Mouse (Mus musculus) gastrocnemius, postnatal 25 days (tissue): ENCODE measurements around the gene Rps6ka2. TPM values are rescaled to one million over a fixed set of nuclear protein-coding genes. Genes with fewer than 3 reads are reported as not detected.
"Not testable (repeated sequence)": the region's sequence is repeated elsewhere in the genome, so short reads cannot be mapped to it uniquely, and the experiment has no call there.

Experiments used
- DNase-seq: peaks from one replicate; pipeline ENCODE4 v3.0.0; 2022
- total RNA-seq, 2 experiments: library from RNA; stranded (reverse); gene quantifications; 1 replicate in 1 of 2; 2 replicates in 1 of 2; pipeline ENCODE4 v1.2.3; 2021

Rps6ka2 gene
- total RNA-seq, 2 experiments from 2014 or later, result 75.7 to 86.2 TPM

GRCm38 (mm10) chr17:7269151-7269806 is 99.4 kb downstream of the Rps6ka2 start:
- DNase-seq, result no peak

- peak; percentile 26 for DNase-seq
Measured at GRCm38 (mm10) chr17:7270506-7270905, 100.6 kb downstream of the Rps6ka2 start.

DNA sequence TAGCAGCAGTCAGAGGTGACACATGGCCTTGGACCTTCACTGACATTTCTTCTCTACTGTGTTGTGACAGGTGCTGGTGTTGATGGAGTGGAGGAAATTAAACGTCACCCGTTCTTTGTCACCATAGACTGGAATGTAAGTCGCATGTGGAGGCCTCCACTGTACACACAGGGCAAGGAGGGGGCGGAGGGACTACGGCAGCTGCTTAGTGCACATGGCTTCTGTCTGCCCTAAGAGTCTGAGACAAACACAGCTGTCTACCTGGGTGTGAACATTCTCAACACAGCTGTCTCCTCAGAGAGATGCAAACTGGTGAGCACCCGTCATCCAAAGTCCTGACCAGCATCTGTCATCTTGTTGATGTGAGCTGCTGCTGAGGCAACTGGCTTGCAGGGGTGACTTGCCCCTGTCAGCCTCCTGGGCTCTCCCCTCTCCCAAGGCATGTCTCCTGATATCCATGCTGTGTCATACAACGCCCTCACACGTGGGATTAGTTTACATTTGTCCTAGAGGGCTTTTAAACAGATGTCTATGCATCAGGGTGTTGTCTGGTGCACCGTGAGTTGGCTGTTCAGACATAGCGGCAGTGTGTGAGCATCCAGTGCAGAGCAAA is 101.7 kb downstream of the Rps6ka2 start:
- DNase-seq, result no peak

- peak; percentile 41 for DNase-seq
Measured at GRCm38 (mm10) chr17:7273054-7273453, 103.1 kb downstream of the Rps6ka2 start.

- DNase-seq, result no peak
Measured at GRCm38 (mm10) chr17:7273785-7274184, 103.9 kb downstream of the Rps6ka2 start.

DNA sequence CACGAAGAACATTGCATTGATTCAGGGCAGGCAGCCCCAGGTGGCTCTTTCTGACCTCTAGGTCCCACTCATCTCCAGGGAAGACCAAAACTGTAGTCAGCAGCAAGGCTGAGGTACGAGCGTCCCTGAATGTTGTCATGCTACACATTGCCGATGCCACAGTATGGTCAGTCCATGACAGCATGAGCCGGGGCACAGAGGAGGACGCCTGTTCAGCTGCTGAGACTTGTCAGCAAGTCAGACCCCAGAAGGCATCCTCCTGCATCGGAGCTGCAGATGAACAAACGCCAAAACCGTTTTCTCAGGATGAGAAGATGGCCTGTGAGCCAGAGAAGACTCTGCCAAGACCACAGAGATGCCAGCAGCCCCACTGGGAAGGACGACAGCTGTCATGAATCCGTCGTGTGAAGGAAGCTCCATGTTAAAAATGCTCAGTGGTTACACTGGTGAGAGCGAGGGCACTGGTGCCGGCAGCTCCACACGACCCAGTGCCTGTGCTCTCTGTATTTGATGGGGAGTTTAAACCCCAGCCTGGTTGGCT is 108.9 kb downstream of the Rps6ka2 start:
- DNase-seq, result no peak

DNA sequence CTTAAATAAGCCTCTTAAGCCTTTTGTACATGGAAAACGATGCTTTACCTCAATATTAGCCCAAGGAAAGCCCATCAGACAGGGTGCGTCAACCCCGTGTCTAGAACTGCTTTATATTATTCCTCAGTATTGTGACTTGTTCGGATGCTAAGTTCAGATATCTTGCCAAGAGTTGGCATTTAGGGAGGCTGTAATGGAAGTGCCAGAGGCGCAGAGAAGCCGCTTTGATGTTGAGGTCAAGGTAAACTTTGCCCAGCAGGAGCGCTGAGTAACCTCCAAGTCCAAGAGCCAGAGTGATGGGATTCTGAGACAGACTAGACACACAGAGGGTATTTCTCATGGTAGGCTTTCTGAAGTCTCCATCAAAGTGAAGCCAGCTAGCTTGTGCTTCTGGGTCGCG is 109.3 kb downstream of the Rps6ka2 start:
- no peak for DNase-seq

DNA sequence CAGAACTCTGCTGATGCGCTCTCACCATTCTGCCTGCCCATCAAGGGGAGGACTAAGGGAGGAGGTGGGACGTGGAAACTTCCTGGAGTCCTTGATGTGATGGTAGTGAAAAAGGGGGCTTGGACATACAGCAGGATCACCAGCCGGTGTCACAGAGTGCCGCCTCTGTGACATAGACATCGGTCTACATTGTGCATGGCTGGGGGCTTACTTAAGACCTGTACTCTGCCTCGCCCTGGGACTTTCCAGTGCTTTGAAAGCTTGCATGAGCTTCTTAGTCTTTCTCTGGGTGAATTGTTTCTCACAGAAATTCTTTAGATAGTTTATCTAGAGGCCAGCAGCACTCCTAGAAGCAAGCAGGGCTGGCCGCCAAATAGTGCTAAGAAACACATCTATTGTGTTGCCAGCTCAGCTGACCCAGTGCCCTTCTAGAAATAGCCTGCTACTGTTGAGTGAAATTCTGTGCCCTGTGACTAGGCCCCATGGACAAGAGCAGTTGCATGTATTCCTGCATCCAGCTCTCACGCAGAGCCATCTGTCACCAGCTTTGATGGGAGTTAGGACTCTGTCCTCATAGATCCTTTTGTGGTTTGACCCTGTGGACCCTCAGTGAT is 114.5 kb downstream of the Rps6ka2 start:
- DNase-seq, result no peak

- no peak for DNase-seq
Measured at GRCm38 (mm10) chr17:7285292-7285691, 115.4 kb downstream of the Rps6ka2 start.

DNA sequence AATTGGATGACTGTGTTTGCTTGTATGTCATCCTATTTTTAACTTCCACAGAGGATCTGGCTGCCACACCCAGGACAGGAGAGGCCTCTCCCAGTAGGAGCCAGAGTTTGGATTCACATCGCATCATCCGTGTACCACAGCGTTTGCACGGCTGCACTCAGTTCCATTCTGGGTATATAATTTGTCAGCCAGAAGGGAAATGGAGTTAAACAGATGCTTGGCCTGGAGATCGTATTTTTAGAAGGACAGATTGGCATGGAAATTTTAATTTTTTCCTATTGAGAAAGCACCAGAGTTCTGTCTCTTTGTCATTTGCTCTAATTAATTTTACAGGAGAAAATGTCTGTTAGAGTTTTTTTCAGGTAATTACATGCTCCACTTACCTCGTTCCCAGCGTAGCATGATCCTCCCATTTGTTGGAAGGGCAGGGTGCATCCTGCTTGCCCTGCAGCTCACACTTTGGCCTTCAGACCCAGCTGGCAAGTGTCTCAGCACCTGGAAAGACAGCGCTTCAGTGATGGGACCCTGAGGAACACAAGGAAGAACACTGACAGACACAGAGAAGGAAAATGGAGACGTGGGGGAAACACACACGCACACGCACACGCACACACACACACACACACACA is 116.6 kb downstream of the Rps6ka2 start:
- DNase-seq, result no peak

GRCm38 (mm10) chr17:7292012-7292684 is 122.2 kb downstream of the Rps6ka2 start:
- DNase-seq, result no peak

DNA sequence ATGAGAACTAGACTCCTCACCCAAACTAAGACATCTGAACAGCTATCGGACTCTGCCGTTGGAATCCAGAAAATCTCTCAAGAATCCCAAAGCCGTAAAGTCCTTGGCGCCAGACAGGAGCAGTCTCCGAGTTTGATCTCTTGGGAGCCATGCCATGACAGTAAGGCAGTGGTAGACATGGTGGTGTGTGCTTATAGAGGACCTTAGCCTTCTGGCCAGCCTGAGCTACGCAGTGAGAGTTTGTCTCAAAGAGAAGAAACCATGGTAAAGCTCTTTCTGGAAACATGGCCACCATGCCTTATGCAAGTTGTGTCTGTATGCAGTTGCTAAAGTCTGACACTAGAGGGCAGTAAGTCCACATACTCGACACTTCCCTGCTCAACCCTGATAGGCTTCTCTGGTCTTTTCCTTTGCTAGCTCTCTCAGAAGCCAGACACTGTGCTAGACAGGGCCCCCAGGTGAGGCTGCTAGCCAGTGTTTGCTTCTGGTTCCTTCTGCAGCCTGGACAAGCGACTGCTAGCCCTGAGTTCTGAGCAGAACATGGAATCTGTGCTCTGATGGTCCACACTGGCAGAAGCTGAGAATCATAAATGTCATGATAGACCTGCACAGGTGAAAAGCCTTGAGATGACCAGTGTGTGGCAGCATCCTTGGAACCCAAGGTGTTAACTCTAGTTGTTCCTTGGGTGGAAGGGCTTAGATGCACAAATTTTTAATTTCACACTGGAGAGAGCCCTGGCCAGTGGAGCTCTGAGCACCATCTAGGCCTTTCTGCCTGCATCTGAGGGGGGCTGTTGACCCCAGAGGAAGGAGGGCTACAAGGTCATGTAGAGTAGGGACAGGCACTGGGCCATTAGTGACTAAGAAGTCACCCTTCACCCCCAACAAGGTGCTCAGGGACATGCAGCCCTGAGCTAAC is 136.6 kb downstream of the Rps6ka2 start:
- not testable (repeated sequence) for DNase-seq

DNA sequence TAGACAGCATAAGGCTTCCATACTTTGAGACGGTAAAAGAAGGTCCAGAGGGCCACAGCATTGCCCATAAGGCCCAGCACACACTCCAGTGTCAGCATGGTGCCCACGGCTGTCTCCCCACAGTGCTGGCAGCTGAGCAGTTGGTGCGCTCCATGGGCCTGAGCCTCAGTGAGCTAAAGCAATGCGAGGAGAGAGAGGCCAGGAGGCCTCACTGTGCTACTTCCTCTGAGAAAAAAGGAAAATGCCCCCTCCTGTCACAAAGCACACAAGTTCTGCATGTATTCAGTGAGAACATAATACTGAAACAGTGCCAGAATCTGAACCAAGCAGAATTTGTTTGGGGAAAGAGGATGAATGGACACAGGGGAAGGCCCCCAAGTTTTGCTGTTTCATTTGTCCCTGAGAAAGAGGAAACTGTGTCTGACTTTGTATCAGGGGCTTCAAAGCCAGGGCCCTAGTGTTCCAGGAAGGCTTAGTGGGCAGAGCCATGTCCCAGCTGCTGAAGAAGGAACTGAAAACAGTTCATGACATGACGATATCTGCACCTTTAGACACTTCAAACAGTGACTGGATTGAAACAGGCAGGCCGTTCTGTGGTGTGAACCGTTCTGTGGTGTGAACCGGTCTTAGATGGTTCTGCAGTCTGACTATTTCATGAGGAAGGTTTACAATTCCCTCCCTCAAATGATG is 145.9 kb downstream of the Rps6ka2 start:
- DNase-seq, result not testable (repeated sequence)

DNA sequence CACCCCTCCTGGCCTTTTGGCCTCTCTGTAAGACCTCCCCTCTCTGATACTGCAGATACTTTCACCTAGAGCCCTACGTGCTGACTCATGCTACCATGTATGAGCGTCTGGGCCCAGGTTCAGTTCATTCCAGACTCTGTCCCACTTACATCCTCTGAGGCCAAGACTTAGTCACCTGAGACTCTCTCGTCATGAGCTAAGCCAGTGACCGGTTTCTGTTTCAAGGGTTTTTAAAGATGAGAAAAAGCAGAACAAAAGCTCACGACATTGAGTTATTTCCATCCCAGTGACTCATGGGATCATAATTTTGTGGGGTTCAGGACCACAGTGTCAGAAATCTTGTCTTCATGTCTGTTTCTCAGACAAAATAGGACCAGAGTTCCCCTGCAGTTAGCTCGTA is 149.9 kb downstream of the Rps6ka2 start:
- not testable (repeated sequence) for DNase-seq

DNA sequence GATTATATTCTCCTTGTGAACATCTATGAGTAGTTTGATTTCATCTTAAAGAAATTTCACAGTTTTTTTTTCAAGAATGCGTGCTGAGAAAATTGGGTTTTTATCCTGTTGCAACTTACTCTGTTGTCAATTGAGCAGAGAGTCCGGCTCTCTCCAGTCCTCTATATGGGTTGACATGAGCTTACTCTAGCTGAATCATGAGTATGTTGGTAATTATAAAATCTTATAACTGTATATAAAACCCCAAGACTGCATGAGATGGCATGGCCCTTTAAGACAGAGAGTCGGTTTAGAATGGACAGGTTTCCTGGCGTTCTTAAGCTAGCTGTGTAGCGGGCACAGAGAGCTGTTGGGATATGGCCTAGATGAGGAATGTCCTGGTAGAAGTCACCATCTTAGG is 154.4 kb downstream of the Rps6ka2 start, which contains the start of gene Tcp10a:
Gene Tcp10a, plus strand, starts transcription at position 301 of the 400 bp plus-strand sequence.
- DNase-seq, result not testable (repeated sequence)

DNA sequence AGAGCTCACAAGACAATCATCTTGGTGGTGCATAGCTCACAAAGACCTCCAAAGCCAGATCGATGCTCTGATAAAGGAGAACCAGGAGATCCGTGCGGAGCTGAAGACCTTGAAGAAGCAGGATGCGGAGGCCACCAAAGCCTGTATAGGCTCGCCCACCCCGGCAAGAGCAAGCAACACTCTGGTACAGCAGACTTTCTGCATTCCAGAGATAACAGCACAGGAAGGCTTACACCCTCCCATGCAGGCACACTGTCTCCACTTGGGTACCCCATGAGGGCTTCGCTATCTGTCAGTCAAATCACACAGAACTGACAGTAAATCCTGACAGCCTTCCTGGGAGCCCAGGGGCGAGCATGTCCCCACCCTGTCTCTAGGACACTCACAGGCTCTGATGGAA is 156.5 kb downstream of the Rps6ka2 start:
- not testable (repeated sequence) for DNase-seq

GRCm38 (mm10) chr17:7332745-7333144 is 162.8 kb downstream of the Rps6ka2 start:
- DNase-seq, result not testable (repeated sequence)

DNA sequence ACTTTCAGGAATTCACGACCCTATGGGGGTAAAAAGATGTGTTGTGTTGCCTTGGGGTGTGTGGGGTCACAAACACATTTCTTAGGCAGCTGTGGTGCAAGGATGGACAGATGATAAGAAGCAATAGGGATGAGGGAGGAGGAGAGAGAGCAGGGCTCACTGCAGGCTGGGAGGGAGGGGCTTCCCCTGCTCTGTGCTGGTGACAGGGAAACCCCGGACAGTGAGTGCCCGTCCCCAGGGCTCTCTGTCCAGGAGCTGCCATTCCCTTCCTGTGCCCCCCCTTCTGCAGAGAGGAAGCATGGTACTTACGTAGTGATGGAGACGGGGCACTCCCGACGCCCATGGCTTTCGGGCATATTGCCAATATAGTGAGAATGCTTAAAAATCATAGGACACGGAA is 167.5 kb downstream of the Rps6ka2 start:
- not testable (repeated sequence) for DNase-seq

GRCm38 (mm10) chr17:7348765-7349164 is 178.8 kb downstream of the Rps6ka2 start:
- not testable (repeated sequence) for DNase-seq

DNA sequence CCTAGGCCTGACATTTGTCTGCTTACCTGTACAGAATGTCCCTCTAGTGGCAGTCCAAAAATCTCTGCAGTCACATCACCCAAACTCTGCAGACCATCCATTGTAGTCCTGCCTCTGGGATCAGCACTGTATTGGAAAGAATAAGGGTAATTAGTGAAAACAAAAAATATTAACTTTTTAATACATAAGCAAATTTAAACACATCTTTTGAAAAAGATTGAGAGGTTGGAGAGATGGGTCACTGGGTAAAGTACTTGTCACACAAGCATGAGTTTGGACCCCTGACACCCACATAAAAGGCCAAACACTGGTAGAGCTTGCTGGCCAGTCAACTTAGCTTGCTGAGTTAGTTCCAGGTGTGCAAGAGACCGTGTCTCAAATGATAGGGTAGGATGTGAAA is 182.7 kb downstream of the Rps6ka2 start, which contains the start of gene Ttll2:
Gene Ttll2, minus strand, starts transcription at position 101 of the 400 bp plus-strand sequence.
- DNase-seq, result not testable (repeated sequence)
